Mouse (Mus musculus): ENCODE results near the gene Dab1.

Dab1 gene

DNA sequence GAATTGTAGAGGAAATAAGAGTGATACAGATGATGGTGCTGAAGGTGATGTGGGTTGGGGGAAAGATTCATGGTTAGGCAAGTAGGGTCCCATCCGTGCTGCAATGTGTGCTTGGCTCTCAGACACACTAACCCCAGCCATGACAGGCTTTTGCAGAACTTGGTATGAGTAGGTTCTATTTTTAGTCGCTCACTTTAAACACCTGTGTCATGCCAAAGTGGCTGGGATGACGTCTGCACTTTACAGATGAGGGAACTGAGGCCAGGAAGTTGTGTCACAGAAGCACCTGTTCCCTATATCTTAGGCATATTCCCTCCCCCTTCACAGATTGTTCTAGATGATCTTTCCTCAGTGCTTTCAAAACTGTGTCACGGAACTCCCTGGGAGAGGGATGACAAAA lies 1163.2 kb downstream of the Dab1 start:
- DNase-seq = no peak

DNA sequence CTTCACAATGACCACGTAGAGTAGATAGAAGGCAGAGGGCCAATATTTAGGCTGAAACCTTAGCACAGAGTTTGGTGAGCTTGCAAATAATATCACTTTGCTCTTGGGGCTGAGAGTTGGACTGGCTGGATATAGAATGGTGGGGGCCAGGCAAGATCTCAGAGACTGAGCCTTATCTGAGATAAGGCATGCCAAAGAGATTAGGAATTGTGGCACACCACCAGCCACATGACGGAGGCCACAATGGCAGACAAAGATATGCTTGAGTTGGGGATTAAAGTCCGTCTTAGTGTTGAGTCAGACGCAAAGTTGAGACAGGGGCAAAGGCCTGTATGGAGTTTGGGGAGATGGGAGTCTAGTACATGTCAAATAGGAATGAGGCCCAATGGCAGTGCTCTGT lies 1173.0 kb downstream of the Dab1 start:
- no peak for DNase-seq
